Mouse (Mus musculus): ENCODE measurements around the gene Cd274. TPM values are rescaled to one million over a fixed set of nuclear protein-coding genes. Genes with fewer than 3 reads are reported as not detected.

The Cd274 gene
- polyA plus RNA-seq, 1 experiment from 2014 or later: 0.57 TPM

DNA sequence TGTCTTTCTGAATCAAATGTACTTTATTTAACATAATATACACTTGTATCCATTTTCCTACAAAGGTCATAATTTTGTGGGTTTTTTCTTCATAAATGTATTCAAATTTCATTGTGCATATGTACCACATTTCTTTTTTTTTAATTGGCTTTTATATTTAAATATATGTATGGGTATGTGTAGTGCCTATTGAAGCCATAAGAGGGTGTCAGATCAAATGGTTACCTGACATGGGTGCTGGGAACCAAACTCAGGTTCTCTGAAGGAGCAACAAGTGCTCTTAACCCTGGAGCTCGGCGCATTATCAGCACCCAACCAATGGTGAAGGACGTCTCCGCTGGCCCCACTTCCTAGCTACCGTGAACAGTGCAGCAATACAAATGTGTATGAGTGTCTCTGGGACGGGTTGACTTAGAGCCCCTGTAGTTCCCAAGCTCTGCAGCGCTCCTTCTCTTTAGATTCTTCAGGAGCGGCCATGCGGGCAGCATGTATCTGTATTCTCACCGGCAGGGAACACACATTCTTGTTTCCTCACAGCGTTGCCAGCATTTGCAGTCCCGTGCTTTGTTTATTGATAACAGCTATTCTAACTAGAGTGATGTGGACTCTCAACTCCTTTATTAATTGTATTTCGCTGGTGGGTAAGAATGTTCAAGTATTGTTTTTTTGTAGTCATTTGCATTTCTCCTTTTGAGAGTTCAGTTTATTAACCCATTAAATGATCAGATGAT, 40.3 kb upstream of the Cd274 start:
- Histone ChIP-seq H3K9ac (replicated peaks; ENCODE audit: low read depth) (no peak overlapping the region), H3K36me3 (ENCODE audit: insufficient read depth, low read length) (no peaks in the 10 kb centered on the region), H3K27me3 (replicated peaks; ENCODE audit: insufficient read depth, low read length) (0 out of 2 replicates have a peak, but pooled peaks cover 6% of the 10 kb centered on the region), H3K4me3 (ENCODE audit: low read depth, low read length) (no peak overlapping the region), H3K9me3 (ENCODE audit: low read length) (no peaks in the 10 kb centered on the region), H3K4me1 (ENCODE audit: insufficient read depth, low read depth, low read length) (peaks cover 4% of the 10 kb centered on the region; the same call in 1 of the 2 replicates), H3K4me2 (replicated peaks; ENCODE audit: low read depth, low read length) (no peak overlapping the region), H3K27ac (ENCODE audit: low read length) (no peak overlapping the region)
- DNase-seq (ENCODE audit: low spot score) (no peak), ATAC-seq (no peak)
- WGBS: 73% methylated on average over 13 of the region's 13 CpGs
- no peak for TF ChIP-seq CTCF (IDR thresholded peaks at IDR 0.05)
- no peak for TF ChIP-seq EP300 (IDR thresholded peaks at IDR 0.05)

DNA sequence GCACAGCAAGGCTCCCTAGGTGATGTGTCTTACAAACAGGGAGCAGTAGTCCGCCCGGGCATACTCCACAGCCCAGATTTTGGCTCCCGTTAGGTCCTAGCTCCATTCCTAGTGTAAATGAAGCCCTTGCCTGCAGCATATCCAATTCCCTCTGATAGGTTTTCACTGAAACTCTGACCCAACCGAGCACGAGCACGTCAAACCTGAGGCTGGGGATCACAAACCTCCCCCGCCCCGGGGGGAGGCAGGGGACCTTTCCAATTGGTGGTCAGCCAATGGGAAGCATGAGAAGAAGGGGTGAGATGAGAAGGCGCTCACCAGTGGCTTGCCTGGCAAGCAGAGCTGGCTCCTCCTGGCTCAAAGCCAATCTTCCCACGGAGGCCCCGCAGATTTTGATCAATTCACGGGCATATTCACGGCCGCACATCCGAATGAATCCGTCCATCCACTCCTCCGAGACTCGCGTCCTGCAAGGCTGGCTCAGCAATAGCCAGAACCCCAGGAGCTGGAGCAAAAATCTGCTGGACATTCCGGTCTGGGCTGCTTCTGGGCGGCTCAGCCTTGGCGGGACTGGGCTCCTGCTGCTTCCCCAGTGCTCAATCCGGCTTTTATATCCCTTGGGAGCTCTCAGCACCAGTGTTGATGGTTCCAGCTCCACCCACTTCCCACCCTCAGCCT, 33.0 kb upstream of the Cd274 start, which contains the start of gene Rln1:
Rln1 (minus strand) TSS at position 603 of the 678 bp plus-strand sequence.
- no peaks in the 10 kb centered on the region for H3K36me3 ChIP-seq (ENCODE audit: insufficient read depth, low read length)
- no peak for ATAC-seq
- H3K4me1 ChIP-seq (ENCODE audit: insufficient read depth, low read depth, low read length): 0 out of 2 replicates have a peak, but pooled peaks cover 6% of the 10 kb centered on the region
- peak; percentile 63 for DNase-seq (ENCODE audit: low spot score)
- no peak within 1 kb of the TSS for H3K27ac ChIP-seq (ENCODE audit: low read length)
- TF ChIP-seq CTCF (IDR thresholded peaks at IDR 0.05) (no peak), EP300 (IDR thresholded peaks at IDR 0.05) (no peak)
- H3K27me3 ChIP-seq (replicated peaks; ENCODE audit: insufficient read depth, low read length): peaks cover 8% of the 10 kb centered on the region; the same call in 1 of the 2 replicates
- 4% methylated on average over 23 of the region's 23 CpGs for WGBS
- 0 out of 2 replicates have a peak within 1 kb of the TSS, but pooled peaks have one; percentile 19 for H3K9ac ChIP-seq (replicated peaks; ENCODE audit: low read depth)
- H3K4me2 ChIP-seq (replicated peaks; ENCODE audit: low read depth, low read length): peak within 1 kb of the TSS; percentile 54
- H3K4me3 ChIP-seq (ENCODE audit: low read depth, low read length): peak within 1 kb of the TSS; percentile 17; the same call in 1 of the 2 replicates
- H3K9me3 ChIP-seq (ENCODE audit: low read length): no peaks in the 10 kb centered on the region

DNA sequence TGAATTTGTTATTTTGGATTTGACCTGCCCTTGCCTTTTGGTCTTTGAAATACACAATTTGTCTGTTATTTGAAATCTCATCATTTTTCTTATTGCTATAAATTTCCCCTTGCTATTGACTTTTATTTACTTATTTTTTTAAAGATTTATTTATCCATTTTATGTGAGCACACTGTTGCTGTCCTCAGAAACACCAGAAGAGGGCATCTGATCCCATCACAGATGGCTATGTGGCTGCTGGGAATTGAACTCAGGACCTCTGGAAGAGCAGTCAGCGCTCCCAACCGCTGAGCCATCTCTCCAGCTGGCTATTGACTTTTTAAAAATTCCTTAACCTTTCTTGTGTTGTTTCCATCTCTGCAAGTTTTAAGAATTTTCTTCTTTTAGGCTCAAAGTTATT, 30.6 kb upstream of the Cd274 start:
- no peak overlapping the region for H3K27ac ChIP-seq (ENCODE audit: low read length)
- peaks cover 8% of the 10 kb centered on the region; the same call in 1 of the 2 replicates for H3K27me3 ChIP-seq (replicated peaks; ENCODE audit: insufficient read depth, low read length)
- no peak overlapping the region for H3K4me3 ChIP-seq (ENCODE audit: low read depth, low read length)
- WGBS: 76% methylated on average over 2 of the region's 2 CpGs
- H3K9me3 ChIP-seq (ENCODE audit: low read length): no peaks in the 10 kb centered on the region
- H3K36me3 ChIP-seq (ENCODE audit: insufficient read depth, low read length): no peaks in the 10 kb centered on the region
- DNase-seq (ENCODE audit: low spot score): no peak
- 0 out of 2 replicates have a peak, but pooled peaks cover 6% of the 10 kb centered on the region for H3K4me1 ChIP-seq (ENCODE audit: insufficient read depth, low read depth, low read length)
- H3K9ac ChIP-seq (replicated peaks; ENCODE audit: low read depth): no peak overlapping the region
- H3K4me2 ChIP-seq (replicated peaks; ENCODE audit: low read depth, low read length): no peak overlapping the region
- TF ChIP-seq EP300 (IDR thresholded peaks at IDR 0.05) (no peak), CTCF (IDR thresholded peaks at IDR 0.05) (no peak)
- no peak for ATAC-seq

DNA sequence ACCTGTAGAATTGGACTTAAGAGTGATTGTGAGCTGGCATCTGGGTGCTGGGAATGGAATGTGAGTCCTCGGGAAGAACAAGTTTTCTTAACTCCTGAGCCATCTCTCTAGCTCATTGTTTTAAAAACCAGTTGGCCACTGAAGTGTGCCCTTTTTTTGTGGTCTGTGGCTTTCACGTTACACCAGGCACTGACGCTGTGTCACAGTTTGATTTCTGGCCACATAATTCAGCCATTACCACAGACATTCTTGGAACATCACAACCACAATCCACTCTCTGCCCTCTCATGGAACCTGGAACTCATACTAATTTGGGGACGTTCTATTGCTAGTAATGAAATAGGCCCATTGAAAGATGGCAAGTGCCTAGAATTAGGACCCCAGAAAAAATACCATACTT, 26.2 kb upstream of the Cd274 start:
- WGBS: 72% methylated on average over 4 of the region's 4 CpGs
- no peaks in the 10 kb centered on the region for H3K27me3 ChIP-seq (replicated peaks; ENCODE audit: insufficient read depth, low read length)
- ATAC-seq (no peak), DNase-seq (ENCODE audit: low spot score) (no peak)
- no peak overlapping the region for H3K27ac ChIP-seq (ENCODE audit: low read length)
- no peak overlapping the region for H3K4me3 ChIP-seq (ENCODE audit: low read depth, low read length)
- no peaks in the 10 kb centered on the region for H3K4me1 ChIP-seq (ENCODE audit: insufficient read depth, low read depth, low read length)
- no peaks in the 10 kb centered on the region for H3K9me3 ChIP-seq (ENCODE audit: low read length)
- TF ChIP-seq EP300 (IDR thresholded peaks at IDR 0.05) (no peak), CTCF (IDR thresholded peaks at IDR 0.05) (no peak)
- no peaks in the 10 kb centered on the region for H3K36me3 ChIP-seq (ENCODE audit: insufficient read depth, low read length)
- no peak overlapping the region for H3K9ac ChIP-seq (replicated peaks; ENCODE audit: low read depth)
- no peak overlapping the region for H3K4me2 ChIP-seq (replicated peaks; ENCODE audit: low read depth, low read length)

DNA sequence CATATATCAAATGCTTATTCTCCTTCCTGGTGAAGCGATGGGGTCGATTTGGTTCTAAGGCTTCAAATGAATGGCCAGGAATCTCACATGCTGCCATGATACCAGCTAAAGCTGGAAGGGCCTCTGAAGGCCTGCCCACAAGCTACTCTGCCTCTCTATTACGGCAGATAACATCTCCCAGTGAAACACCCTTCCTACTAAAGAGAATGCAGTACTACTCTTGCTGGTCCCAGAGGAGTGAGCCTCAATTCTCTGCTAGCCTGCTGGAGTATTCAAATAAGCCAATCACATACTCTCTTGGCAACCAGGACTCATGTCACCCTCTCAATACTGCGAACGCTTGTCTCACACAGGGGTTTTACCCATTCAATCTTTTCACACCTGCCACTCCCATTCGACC, 25.0 kb upstream of the Cd274 start:
- WGBS: 78% methylated on average over 6 of the region's 6 CpGs
- Histone ChIP-seq H3K4me1 (ENCODE audit: insufficient read depth, low read depth, low read length) (no peaks in the 10 kb centered on the region), H3K4me2 (replicated peaks; ENCODE audit: low read depth, low read length) (no peak overlapping the region), H3K27me3 (replicated peaks; ENCODE audit: insufficient read depth, low read length) (no peaks in the 10 kb centered on the region), H3K27ac (ENCODE audit: low read length) (no peak overlapping the region), H3K9ac (replicated peaks; ENCODE audit: low read depth) (no peak overlapping the region), H3K4me3 (ENCODE audit: low read depth, low read length) (no peak overlapping the region), H3K36me3 (ENCODE audit: insufficient read depth, low read length) (no peaks in the 10 kb centered on the region), H3K9me3 (ENCODE audit: low read length) (no peaks in the 10 kb centered on the region)
- ATAC-seq (no peak), DNase-seq (ENCODE audit: low spot score) (no peak)
- TF ChIP-seq CTCF (IDR thresholded peaks at IDR 0.05) (no peak), EP300 (IDR thresholded peaks at IDR 0.05) (no peak)

DNA sequence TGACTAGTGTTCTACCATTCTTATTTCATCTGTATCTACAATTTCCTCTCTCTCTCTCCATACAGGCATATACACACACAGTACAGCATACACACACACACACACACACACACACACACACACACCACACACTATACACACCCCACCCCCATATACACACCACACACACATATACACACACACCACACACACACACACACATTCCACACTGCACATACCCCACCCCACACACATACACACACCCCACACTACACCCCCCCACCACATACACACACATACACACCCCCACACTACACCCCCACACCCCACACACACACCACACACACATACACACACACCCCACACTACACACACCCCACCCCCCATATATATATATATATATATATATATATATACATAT, 22.4 kb upstream of the Cd274 start:
- no peak overlapping the region for H3K9ac ChIP-seq (replicated peaks; ENCODE audit: low read depth)
- no peaks in the 10 kb centered on the region for H3K9me3 ChIP-seq (ENCODE audit: low read length)
- no peak overlapping the region for H3K27ac ChIP-seq (ENCODE audit: low read length)
- no peaks in the 10 kb centered on the region for H3K36me3 ChIP-seq (ENCODE audit: insufficient read depth, low read length)
- TF ChIP-seq EP300 (IDR thresholded peaks at IDR 0.05) (no peak), CTCF (IDR thresholded peaks at IDR 0.05) (no peak)
- DNase-seq (ENCODE audit: low spot score) (no peak), ATAC-seq (no peak)
- no peaks in the 10 kb centered on the region for H3K27me3 ChIP-seq (replicated peaks; ENCODE audit: insufficient read depth, low read length)
- H3K4me2 ChIP-seq (replicated peaks; ENCODE audit: low read depth, low read length): no peak overlapping the region
- no peaks in the 10 kb centered on the region for H3K4me1 ChIP-seq (ENCODE audit: insufficient read depth, low read depth, low read length)
- H3K4me3 ChIP-seq (ENCODE audit: low read depth, low read length): no peak overlapping the region

Measured in lung, postnatal 0 days (tissue).